Mouse (Mus musculus) urinary bladder, postnatal 25 days (tissue): ENCODE measurements at regions not wholly inside any gene's neighbourhood (a gene's known extent, or its start where the extent isn't known, plus 50 kb on each side); places are given as distances from the start of the nearest gene placed in this dataset.

ENCODE experiments used
- DNase-seq: peaks from one replicate; pipeline ENCODE4 v3.0.0; 2022; ENCODE audit warnings: low spot score

- no peak for DNase-seq
Measured at GRCm38 (mm10) chr13:71874986-71875385, 88.5 kb downstream of the Irx1 start.

- DNase-seq: no peak
Measured at GRCm38 (mm10) chr13:71868763-71869162, 94.8 kb downstream of the Irx1 start.

GRCm38 (mm10) chr13:71853426-71854025 is 110.0 kb downstream of the Irx1 start:
- no peak for DNase-seq

GRCm38 (mm10) chr13:71804032-71804958 is 159.2 kb downstream of the Irx1 start:
- no peak for DNase-seq

- DNase-seq: no peak
Measured at GRCm38 (mm10) chr13:71798288-71798687, 165.2 kb downstream of the Irx1 start.

DNA sequence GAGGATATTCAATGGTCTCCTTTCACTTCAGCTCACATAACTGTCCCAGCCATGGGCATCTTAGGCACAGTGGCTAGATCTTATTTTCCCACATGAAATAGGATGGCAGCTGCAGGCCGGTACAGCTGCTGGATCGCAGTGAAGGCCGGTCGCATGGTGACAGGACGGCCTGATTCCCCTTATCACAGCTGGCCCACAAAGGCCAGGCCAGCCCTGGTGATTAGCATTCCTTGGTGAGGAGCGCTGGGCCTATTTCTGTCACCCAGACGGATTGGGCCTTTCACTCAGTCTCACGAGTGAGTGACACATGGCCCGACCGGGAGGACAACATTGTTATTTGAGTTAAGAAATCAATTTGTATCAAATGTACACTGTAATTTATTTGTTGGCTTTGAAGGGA is 178.8 kb downstream of the Irx1 start:
- no peak for DNase-seq

DNA sequence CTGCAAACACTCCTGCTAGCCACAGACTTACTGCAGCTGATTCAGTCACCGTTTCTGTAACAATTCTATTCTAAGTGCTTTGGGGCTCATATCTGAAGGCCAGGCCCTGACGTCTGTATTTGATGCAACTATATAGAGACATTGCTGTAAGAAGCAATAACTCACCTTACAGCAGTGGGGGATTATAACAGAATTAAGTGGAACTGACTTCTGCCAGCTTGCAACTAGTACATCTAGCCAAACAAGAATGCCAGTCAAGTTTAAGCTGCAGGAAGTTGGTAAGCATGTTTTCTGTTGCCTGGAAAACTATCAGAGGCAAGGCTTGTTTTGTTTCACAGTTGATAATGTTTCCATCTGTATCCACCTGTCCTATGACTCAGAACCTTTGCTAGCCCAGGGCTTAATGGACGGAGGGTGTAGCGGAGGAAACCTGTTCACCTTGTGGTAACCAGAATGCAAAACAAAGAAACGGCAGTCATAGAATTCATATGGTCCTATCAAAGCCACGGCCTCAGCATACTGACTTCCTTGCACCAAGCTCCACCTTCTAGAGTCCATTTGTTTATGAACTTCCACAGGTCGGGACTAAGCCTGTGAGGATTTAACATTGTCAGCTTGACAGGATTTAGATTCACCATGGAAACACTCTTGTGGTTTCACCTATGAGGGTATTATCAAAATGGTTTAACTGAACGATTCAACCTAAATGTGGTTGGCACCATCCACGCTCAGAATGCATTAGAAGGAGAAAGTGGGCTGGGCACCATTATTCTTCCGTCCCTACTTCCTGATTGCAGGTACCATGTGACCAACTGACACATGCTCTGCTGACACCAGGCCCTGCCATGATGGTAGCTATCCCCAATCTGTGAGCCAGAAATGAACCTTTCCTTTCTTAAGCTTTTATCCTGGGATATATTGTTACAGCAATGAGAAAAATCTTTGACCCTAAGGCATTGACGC is 216.2 kb downstream of the Irx1 start:
- DNase-seq: no peak

DNA sequence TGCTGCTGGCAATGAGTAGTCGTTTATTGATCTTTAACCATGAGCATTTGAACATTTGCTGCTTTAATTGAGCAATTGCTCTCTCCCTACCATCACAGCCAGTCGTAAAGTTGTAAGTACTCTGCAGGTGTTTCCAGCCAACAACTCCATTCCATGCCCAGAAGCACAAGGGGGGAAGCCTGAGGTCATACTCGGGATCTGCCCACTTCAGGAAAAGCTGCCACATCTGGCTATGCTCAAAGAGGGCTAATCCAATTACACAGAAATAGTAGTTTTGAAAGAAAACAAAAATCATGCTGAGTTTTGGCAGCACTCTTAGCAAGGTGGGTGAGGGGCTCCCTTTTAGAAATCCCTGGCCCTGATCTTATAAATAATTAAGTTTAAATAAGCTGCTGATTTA is 217.0 kb downstream of the Irx1 start:
- no peak for DNase-seq

DNA sequence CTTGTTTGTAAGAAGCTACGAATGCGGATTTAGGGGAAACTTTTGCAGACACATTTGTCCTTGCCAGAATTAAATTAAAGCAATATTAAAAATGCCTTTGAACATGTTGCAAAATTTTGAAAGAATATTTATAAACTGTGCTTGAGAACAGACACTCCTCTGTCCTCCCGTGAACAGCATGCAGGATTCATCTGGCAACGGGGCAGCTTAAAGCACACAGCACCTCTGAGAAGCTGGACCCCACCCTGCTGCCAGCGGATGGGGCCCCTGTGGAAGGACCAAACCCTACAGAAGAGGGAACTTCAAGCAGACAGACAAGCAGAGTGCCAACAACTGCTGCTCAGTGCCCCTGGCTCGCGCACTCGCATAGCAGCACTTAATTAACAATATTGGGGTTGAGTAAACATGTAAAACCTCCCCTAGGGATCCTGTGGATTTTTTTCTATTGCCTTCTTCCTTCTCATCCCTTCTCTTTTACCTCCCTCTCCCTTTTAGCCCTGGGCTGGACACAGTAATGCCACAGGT is 226.6 kb downstream of the Irx1 start:
- DNase-seq: no peak

DNA sequence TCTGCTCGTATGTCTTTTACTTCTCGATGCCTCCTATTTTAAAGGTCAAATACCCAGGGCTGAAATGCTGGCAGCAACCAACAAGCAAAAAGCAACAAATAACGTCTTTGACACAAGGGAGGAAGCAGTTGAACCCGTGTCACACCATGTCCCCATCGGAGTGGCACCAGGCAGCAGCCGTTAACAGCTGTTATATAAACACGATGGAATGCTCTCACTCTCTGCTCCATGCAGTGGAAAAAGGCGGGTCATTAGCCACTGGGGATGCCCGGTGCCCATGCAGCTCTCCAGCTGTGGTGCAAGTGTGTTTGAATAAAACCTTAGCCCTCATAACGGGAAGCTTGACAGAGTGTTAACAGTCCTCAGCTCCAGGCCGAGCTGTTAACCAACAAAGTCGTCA is 229.3 kb downstream of the Irx1 start:
- DNase-seq: no peak

DNA sequence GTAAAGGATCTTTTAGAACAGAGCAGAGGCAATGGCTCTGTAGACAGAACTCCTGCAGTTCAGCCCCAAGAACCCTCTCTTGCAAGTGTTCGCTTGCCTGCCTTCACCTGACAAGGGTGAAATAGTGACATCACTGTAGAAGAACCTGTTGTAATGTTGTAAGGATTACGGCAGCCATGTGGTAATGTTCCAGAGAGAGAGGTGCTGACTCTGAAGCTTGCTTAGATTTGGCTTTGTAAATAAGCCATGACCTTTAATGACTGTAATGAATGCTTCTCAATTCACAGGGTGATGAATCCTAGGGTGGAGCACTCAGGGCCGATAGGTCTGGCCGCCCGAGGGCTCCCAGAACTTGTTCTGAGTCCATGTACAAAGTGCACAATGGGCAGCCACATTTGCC is 230.2 kb downstream of the Irx1 start:
- no peak for DNase-seq

GRCm38 (mm10) chr13:71732903-71733302 is 230.6 kb downstream of the Irx1 start:
- no peak for DNase-seq

DNA sequence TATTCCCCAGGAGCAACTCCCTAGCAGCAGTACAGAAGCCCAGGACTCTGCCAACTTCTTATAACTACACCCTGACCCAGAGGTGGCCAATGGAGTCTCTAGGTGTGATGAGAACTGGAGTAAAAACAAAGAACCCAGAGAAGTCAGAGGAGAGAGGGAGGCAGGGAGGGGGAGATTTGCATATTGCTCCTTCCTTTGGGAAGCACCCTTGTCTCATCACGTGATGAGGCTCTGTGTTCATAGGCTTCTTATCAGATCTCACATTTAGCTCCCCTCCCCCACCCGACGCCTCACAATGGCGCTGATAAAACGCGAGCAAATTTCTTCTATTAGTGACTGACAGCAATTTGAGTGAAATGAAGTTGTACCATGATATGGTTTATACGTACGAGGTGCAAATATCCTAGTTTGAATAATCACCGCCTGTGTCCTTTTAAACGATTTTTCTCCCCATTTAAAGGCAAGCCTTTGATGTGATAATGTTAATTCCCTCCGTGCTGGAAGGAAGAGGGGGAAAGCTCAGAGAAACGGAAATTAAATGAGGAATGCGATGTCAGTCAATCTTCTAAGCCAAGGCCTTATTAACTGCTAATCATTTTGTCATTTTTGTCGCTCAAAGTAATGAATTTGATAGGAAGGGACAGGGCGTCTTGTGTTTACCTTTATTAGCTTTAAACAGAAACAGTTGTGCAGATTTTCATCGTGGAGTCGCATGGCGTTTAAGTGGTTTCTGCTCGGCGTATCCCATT is 273.3 kb downstream of the Irx1 start:
- DNase-seq: no peak

DNA sequence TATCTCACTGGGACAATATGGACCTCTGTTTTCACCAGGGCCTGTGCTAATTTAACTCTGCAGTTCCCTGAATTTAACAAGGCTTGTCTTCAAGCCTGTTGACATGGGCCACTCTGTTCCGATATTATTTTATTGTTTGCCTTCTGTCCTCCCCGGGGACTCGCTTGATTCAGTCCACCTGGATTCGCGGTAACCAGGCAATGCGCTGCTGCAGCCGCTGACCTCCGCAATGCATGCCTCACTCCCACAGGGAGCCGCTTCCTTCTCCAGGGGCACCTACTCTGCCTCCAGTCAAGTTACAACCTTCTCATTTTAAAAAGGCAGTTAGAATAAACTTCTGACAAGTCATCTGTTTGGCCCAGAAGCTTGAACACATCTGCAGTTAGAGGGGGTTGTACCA is 274.3 kb downstream of the Irx1 start:
- DNase-seq: no peak

GRCm38 (mm10) chr13:71676081-71676624 is 287.4 kb downstream of the Irx1 start:
- DNase-seq: no peak

DNA sequence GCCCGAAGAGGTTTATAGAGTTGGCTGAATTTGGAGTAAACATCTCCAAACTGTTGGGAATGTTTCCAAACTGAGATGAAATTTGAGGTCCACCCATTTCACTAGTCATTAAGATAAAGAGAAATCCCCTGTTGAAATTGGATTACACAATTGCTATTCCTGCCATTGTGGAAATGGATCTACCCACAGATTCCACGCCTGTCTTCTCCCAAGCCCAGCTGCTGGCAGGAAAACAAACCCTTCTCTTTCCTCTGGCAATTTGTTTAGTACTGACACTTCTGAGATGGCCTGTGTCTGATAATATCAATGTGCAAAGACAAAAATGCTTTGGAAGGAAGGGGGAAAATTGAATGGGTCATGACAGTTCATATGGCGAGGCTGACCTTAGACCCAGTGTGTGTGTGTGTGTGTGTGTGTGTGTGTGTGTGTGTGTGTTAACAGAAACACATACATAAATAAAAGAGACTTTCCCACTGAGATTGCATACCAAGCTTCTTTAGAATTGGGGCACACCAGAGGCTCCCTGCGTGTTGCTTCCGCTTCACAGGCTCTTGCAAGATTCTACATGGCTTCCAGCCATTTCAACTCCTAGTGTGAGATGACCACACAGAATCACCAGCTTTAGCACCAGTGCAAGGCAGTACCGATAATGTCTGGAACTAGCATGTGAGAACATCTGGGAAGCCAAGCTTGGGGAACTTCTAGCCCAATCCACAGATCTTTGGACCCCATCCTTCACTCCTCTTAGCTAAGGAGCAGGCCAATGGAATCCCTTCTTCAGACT is 293.4 kb downstream of the Irx1 start:
- DNase-seq: no peak

DNA sequence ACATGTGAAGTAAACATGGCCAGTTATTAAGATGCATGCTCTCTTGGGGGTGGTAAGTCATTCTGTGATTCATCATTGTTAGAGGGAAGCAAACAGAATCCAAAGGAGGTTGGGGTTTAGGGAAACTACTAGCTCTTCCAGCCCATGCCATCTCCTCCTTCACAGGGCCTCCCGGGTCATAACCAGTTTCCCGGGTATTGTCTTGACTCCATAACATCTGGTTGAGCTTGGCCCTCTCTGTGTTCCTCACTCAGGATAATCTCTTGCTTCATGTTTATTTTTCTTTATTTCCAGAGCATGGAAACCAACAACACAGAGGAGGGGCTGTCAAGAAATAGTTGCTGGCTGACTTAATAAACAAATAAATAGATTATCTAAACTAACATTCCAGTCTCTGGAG is 295.3 kb downstream of the Irx1 start:
- DNase-seq: no peak

DNA sequence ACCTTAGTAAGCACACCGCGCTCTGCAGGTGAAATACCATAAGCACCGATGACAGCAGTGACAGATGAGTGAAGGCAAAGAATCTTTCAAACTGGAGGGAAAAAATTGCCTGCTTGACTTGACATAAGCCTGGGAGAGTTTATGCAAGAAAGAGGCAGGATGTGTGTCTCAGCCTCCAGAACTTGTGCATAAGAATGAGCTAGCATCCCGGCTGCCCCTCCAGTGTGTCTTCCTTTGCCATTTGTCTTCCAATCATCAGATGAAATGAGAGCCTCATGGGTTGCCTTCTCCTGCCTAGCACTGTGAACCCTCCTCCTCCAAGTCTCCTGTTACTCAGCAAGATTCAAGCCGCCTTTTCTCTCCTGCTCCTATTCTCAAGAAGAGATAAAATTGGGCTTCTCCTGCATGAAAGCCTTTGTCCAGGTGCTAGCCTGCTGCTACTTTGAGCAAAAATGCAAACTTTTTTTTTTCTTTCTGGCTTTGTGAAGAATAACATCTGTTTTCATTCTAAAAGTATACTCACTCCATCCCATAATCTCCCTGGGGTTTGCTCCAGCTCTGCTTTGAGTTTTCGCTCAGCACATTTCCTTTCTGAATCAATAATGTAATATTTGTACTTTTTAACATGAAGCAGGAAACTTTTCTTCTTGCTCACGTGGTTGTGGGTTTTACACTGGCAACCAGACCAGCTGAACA is 298.2 kb downstream of the Irx1 start:
- no peak for DNase-seq

DNA sequence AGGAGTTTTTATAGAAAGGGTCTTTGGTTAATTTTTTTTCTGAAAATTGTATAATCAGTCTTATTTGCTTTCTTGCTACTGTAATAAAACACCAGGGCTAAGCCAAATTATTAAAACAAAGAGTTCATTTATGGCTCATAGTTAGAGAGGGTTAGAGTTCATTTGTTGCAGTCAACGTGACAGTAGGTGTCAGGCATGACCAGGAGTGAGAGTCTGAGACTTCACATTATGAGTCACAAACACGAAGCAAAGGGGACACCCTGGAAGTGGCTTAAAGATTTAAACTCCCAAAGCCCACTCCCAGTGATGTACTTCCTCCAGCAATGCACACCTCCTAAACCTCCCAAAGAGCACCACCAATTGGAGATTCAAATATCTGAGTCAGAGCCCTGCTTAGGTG is 305.6 kb downstream of the Irx1 start:
- DNase-seq: no peak
